Mouse (Mus musculus): Measurements from ENCODE around the gene Cfl1. TPM values are rescaled to one million over a fixed set of nuclear protein-coding genes. Genes with fewer than 3 reads are reported as not detected.

Cfl1 gene
- polyA plus RNA-seq, 1 experiment from 2014 or later, result 2,358 TPM

DNA sequence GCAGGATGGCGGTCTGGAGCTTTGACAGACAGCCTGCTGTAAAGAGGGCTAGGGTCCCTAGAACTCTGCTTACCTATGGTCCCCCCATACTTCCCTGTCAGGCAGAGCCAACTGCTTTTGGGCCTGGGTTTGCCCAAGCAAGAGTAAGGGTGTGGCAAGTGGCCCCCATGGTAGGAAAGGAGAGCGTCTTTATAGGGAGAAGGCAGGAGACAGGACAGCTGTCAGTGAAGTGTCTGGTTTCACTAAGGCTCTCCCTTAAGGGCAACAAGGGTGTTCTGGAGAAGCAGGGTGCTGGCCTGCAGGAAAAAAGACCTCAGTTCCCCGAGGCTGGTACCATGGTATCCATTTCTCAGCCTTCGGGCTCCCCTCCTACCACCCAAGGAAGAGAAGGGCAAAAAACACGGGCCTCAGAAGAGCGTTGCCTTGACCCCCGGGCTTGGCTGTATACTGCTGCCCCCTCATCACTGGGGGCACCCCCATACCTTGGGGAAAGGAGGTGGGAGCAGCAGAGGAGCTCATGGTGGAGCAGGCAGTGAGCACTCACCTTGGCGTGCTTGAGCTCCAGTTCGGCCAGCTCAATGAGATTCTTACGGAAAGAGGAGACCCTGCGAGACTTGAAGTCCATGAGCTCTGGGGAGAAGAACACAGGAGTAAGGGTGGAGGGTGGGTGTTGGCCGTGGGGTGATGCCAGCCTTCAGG is 5.2 kb downstream of the Cfl1 start:
- 82% methylated on average over 12 of the region's 12 CpGs for WGBS
- Histone ChIP-seq H3K36me3 (peaks cover 31% of the 10 kb centered on the region), H3K4me2 (no peak overlapping the region), H3K4me3 (replicated peaks) (no peak overlapping the region), H3K27me3 (replicated peaks) (no peaks in the 10 kb centered on the region), H3K9ac (no peak overlapping the region), H3K4me1 (peaks cover 14% of the 10 kb centered on the region; the same call in 1 of the 2 replicates), H3K27ac (no peak overlapping the region), H3K9me3 (no peaks in the 10 kb centered on the region)
- ATAC-seq (ENCODE audit: insufficient read depth, low FRiP score, low read depth), result no peak

- no peak overlapping the region for H3K9ac ChIP-seq
- H3K9me3 ChIP-seq, result no peaks in the 10 kb centered on the region
- no peak overlapping the region for H3K27ac ChIP-seq
- no peak overlapping the region for H3K4me2 ChIP-seq
- no peak for ATAC-seq (ENCODE audit: insufficient read depth, low FRiP score, low read depth)
- peaks cover 31% of the 10 kb centered on the region for H3K36me3 ChIP-seq
- H3K27me3 ChIP-seq (replicated peaks), result no peaks in the 10 kb centered on the region
- WGBS, result 85% methylated on average over 16 of the region's 16 CpGs
- H3K4me3 ChIP-seq (replicated peaks), result no peak overlapping the region
- peaks cover 14% of the 10 kb centered on the region; the same call in 1 of the 2 replicates for H3K4me1 ChIP-seq
Measured at GRCm38 (mm10) chr19:5496052-5496370, 5.8 kb downstream of the Cfl1 start.

DNA sequence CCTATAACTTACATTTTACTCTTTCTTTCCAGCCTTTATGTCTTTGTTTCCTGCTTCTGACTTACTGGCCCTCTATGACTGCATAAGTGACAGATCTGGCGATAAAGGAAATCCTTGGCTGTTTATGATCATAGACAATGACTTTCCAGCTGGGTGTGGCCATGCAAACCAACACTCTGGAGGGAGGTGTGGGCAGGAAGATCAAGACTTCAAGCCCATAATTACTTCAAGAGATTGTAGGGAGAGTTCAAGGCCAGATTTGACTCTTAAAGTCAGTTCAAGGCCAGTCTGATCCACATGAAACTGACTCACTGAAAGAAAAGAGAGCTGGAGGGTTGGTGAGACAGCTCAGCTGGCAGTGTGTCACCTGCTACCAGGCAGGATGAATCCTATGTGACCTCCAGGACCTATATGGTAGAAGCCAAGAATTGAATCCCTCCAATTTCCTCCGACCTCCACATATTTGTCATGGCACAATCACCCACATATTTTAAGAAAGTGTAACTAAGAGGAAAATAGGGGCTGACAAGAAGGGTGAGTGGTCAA is 10.1 kb downstream of the Cfl1 start:
- Histone ChIP-seq H3K27me3 (replicated peaks) (no peaks in the 10 kb centered on the region), H3K4me2 (no peak overlapping the region), H3K4me1 (no peaks in the 10 kb centered on the region), H3K4me3 (replicated peaks) (no peak overlapping the region), H3K9ac (no peak overlapping the region), H3K27ac (no peak overlapping the region), H3K36me3 (peaks cover 11% of the 10 kb centered on the region; the same call in 1 of the 2 replicates), H3K9me3 (no peaks in the 10 kb centered on the region)
- 87% methylated on average over 2 of the region's 2 CpGs for WGBS
- ATAC-seq (ENCODE audit: insufficient read depth, low FRiP score, low read depth), result no peak

GRCm38 (mm10) chr19:5503687-5504086 is 13.4 kb downstream of the Cfl1 start, which contains the start of gene 1700020D05Rik:
1700020D05Rik (minus strand) TSS chr19:5503787.
- no peak for ATAC-seq (ENCODE audit: insufficient read depth, low FRiP score, low read depth)
- Histone ChIP-seq H3K4me2 (no peak within 1 kb of the TSS), H3K9ac (no peak within 1 kb of the TSS), H3K4me1 (no peaks in the 10 kb centered on the region), H3K27me3 (replicated peaks) (no peaks in the 10 kb centered on the region), H3K9me3 (no peaks in the 10 kb centered on the region), H3K36me3 (no peaks in the 10 kb centered on the region), H3K4me3 (replicated peaks) (no peak within 1 kb of the TSS), H3K27ac (no peak within 1 kb of the TSS)
- 65% methylated on average over 17 of the region's 17 CpGs for WGBS

DNA sequence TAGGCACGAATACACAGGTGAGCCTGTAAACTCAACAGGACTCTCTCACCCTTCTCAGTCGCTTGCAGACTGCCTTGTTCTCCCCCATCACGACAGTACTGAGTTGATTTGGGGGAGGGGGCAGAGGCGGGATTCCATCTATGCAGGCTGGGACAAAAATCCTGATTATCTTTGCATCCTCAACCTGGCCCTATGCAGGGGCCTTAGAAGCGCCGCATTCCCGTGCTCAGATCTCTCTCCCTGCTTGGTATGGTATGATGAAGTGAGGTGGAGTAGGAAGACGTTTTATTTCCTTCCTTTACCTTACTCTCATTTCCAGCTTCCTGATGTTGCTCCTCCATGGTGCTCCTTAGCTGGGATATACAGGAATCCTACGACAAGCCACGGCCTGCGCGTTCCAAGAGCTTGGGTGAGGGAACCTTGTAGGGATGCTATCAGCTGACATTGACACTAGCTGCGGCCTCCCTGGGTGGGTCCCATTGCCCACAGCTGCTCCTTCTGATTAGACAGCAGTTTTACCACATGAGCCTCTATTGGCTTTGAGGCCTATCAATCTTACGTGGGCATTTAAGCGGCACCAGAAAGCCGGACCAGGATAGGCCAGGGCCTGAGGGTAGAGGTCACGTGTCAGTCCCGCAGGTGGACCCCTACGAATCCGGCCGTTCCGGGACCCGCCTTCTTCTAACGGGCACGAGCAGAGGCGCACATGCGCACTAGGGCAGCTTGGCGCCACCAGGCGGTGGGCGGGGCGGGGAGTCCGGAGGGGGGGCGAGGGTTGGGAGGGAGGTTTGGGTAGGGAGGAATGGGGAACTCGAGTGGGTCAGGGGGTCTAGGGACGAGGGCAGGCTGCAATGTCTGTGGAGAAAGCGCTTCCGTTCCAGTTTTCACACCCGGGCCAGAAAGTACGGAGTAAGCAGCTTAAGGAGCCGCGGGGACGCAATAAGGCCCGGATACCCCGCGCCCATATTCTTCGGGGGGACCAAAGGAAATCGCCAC is 20.1 kb downstream of the Cfl1 start, which contains the start of gene Snx32:
Snx32 (minus strand) TSS at position 508 of the 996 bp plus-strand sequence.
- peak within 1 kb of the TSS; percentile 53 for H3K4me3 ChIP-seq (replicated peaks)
- peak within 1 kb of the TSS; percentile 46; the same call in 1 of the 2 replicates for H3K9ac ChIP-seq
- no peaks in the 10 kb centered on the region for H3K27me3 ChIP-seq (replicated peaks)
- H3K36me3 ChIP-seq, result no peaks in the 10 kb centered on the region
- ATAC-seq (ENCODE audit: insufficient read depth, low FRiP score, low read depth), result peak; percentile 100
- H3K27ac ChIP-seq, result peak within 1 kb of the TSS; percentile 40; the same call in 1 of the 2 replicates
- peaks cover 12% of the 10 kb centered on the region; the same call in 1 of the 2 replicates for H3K4me1 ChIP-seq
- no peaks in the 10 kb centered on the region for H3K9me3 ChIP-seq
- WGBS, result 2% methylated on average over 47 of the region's 47 CpGs
- H3K4me2 ChIP-seq, result peak within 1 kb of the TSS; percentile 93

DNA sequence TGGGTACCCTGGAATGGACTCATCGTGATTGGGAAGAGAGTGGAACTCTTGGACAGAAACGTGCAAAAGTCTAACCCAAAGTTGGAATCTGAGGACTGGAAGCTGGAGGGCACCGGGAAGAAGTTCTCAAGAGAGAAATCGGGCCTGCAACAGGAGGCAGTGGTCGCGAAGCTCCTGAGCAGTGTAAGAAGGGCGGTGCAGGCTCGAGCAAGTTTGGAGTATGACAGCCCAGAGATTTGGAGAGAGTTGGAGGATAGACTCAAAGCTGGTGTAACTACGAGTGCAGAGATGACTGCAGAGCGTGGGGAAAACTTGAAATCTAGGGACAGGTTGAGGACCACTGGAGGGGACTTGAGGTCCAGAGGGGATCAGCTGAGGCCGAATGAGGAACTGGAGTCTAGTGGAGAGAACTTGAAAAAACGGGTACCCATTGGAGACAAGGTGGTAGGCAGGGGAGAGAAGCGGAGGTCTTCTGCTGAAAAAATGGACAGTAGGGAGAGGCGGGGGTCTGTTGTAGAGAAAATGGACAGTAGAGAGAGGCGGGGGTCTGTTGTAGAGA is 20.9 kb downstream of the Cfl1 start:
- Histone ChIP-seq H3K36me3 (no peaks in the 10 kb centered on the region), H3K27ac (peak overlapping the region; percentile 16; the same call in 1 of the 2 replicates), H3K27me3 (replicated peaks) (no peaks in the 10 kb centered on the region), H3K4me3 (replicated peaks) (peak overlapping the region; percentile 53), H3K9ac (peak overlapping the region; percentile 46; the same call in 1 of the 2 replicates), H3K9me3 (no peaks in the 10 kb centered on the region), H3K4me2 (peak overlapping the region; percentile 93), H3K4me1 (peaks cover 12% of the 10 kb centered on the region; the same call in 1 of the 2 replicates)
- ATAC-seq (ENCODE audit: insufficient read depth, low FRiP score, low read depth), result no peak
- 40% methylated on average over 15 of the region's 15 CpGs for WGBS

DNA sequence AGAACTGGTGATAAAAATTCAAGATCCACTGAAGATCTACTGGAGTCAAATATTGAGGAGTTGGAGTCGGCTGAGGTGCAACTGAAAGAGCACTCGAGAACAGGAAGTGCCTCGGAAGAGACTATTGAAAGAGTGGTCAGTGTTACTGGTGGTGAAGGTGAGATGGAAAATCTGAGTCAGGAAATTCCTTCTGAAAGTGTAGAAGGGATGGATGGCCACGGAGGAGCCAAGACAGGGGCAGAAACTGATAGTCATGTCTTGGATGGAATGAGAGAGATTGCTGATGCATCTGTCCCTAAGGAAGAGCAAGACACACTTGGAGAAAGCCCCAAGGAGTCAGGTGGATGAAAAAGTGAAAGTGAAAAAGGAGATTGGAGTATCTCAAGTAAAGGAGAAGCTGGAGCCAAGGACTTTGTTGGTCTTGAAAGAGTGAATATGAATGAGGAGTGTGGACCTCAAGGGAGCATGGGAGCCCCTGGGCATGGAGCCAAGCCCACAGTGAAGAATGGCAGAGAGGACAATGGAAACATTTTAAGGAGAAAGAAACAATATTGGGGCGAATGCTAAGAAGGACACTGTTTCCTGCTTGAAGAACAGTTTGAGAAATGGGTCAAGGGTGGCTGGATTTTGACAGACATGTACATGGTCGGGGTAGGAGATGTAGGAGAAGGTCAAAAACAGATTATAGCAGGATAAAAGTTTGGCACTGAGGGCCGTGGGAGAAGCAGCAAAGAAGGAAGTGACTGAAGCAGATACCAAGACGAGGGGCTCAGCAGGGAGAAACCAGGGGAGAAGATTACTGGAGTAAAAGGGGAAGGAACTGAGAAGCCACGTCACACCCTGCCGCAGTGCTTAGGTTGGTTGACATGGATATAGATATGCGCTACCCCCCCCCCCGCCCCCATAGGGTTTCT is 22.1 kb downstream of the Cfl1 start:
- 73% methylated on average over 12 of the region's 12 CpGs for WGBS
- peaks cover 12% of the 10 kb centered on the region; the same call in 1 of the 2 replicates for H3K4me1 ChIP-seq
- H3K4me3 ChIP-seq (replicated peaks), result no peak overlapping the region
- ATAC-seq (ENCODE audit: insufficient read depth, low FRiP score, low read depth), result no peak
- H3K27ac ChIP-seq, result peak overlapping the region; percentile 31; the same call in 1 of the 2 replicates
- no peaks in the 10 kb centered on the region for H3K36me3 ChIP-seq
- no peaks in the 10 kb centered on the region for H3K9me3 ChIP-seq
- H3K27me3 ChIP-seq (replicated peaks), result no peaks in the 10 kb centered on the region
- H3K4me2 ChIP-seq, result peak overlapping the region; percentile 14
- H3K9ac ChIP-seq, result no peak overlapping the region

DNA sequence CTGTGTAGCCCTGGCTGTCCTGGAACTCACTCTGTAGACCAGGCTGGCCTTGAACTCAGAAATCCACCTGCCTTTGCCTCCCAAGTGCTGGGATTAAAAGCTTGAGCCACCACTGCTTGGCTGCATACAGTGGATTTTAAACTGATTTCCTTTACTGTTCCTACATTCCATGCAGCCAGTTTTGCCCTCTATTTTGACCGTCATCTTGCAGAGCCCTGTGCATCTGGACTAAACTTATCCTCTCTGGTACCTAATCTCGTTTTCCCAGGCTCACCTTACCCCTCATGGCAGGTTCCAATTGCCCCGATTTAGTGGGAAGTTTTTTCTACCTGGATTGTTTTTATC is 22.7 kb downstream of the Cfl1 start:
- Histone ChIP-seq H3K4me2 (no peak overlapping the region), H3K9me3 (no peaks in the 10 kb centered on the region), H3K27ac (no peak overlapping the region), H3K4me3 (replicated peaks) (no peak overlapping the region), H3K9ac (no peak overlapping the region), H3K4me1 (peaks cover 12% of the 10 kb centered on the region; the same call in 1 of the 2 replicates), H3K36me3 (no peaks in the 10 kb centered on the region), H3K27me3 (replicated peaks) (no peaks in the 10 kb centered on the region)
- 79% methylated on average over 3 of the region's 3 CpGs for WGBS
- ATAC-seq (ENCODE audit: insufficient read depth, low FRiP score, low read depth), result no peak

DNA sequence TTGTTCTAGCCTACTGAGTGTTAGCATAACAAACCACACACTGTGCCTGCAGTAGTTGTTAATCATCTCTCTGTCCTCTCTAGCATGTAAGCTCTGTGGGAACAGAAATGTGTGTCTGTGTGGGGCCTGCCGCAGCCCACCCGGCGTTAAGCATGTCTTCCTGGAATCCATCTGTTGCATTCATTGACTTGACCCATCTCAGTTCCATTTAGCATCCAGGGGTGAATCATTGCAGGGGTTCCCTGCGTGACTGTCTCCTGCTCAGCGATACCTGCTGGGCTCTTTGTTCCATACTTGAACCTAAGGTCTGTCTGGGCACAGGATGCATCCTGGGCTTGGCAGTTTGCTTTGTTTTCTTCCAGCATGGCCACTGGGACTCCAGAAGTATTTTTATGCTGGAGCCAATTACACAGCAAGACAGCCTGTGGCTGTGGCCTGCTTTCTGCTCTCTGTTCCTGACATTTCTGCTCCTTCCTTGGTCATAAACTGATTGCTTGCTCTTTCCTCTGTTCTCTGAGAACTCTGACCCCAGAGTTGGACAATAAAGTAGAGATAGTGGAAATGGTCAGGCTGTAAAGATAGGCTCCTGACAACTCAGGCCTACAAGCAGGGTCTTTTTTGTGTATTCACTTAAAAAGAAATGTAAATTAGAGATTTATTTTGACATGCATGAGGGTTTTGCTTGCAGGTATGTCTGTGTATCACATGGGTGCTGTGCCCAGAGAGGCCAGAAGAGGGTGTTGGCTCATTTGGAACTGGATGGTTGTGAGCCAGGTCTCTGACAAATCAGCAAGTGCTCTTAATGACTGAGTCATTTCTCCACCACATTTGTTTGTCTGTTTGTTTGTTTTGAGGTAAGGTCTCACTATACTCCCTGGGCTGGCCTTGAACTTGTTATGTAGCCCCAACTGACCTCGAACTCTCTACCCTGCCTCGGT is 25.9 kb downstream of the Cfl1 start:
- no peaks in the 10 kb centered on the region for H3K9me3 ChIP-seq
- WGBS, result 80% methylated on average over 7 of the region's 7 CpGs
- no peaks in the 10 kb centered on the region for H3K27me3 ChIP-seq (replicated peaks)
- no peak overlapping the region for H3K9ac ChIP-seq
- no peak overlapping the region for H3K4me2 ChIP-seq
- ATAC-seq (ENCODE audit: insufficient read depth, low FRiP score, low read depth), result no peak
- no peak overlapping the region for H3K4me3 ChIP-seq (replicated peaks)
- peaks cover 2% of the 10 kb centered on the region; the same call in 1 of the 2 replicates for H3K4me1 ChIP-seq
- H3K36me3 ChIP-seq, result no peaks in the 10 kb centered on the region
- H3K27ac ChIP-seq, result no peak overlapping the region

GRCm38 (mm10) chr19:5516906-5517505 is 26.8 kb downstream of the Cfl1 start:
- Histone ChIP-seq H3K36me3 (no peaks in the 10 kb centered on the region), H3K4me1 (no peaks in the 10 kb centered on the region), H3K27ac (no peak overlapping the region), H3K4me2 (no peak overlapping the region), H3K9me3 (no peaks in the 10 kb centered on the region), H3K27me3 (replicated peaks) (no peaks in the 10 kb centered on the region), H3K4me3 (replicated peaks) (no peak overlapping the region), H3K9ac (no peak overlapping the region)
- WGBS, result 76% methylated on average over 8 of the region's 8 CpGs
- no peak for ATAC-seq (ENCODE audit: insufficient read depth, low FRiP score, low read depth)

Data from stomach, embryonic 15.5 days (tissue).